Mouse (Mus musculus) testis, postnatal 10 days (tissue): ENCODE results near the gene Megf11.

Experiments used
- DNase-seq: peaks from one replicate; pipeline ENCODE4 v3.0.0; 2021; ENCODE audit warnings: low spot score

Megf11 gene

DNA sequence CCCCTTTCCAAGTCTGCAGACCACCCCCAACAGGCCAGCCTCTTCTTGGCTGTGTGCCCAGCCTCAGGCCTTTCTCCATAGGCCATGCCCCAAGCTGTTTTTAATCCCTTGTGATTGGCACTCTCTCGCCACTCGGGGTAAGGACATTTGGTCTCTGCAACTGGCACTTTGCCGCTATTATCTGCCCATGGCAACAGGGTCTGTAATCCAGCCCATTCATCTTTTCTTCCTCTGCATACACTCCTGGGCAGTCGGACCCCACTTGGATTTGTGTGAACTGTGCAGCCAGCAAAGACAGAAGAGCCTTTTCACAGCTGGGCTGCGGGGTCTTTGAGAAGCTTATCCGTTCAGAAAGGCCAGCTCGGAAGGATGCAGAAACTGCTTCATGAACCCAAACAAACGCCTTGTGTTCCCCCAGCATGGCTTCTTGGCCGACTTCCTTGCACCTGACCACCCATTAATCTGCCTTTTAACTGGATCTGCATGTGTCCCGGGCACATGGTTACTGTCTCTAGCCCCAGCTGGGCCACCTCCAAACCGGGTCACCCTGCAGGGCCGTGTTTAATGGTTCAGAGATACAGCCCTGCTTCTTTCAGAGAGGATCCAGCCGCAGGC lies 220.4 kb downstream of the Megf11 start:
- peak; percentile 52 for DNase-seq

DNA sequence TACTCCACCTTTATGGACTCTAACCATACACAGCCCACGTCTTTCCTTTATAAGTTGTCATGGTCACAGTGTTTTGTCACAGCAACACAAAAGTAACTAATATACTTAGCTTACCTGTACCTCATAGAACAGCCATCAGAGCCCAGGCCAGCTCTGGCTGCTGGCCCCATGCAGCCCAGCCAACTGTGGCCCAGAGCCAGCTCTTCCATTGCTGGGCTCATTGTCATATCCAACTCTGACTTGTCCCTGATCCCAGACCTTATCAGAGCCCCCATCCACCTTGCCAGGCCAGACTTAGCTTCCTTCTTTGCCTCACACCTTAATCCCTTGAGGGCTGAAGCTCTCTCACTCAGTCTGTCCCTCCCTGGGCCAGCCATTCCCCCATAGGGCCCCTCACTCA lies 221.6 kb downstream of the Megf11 start:
- no peak for DNase-seq

DNA sequence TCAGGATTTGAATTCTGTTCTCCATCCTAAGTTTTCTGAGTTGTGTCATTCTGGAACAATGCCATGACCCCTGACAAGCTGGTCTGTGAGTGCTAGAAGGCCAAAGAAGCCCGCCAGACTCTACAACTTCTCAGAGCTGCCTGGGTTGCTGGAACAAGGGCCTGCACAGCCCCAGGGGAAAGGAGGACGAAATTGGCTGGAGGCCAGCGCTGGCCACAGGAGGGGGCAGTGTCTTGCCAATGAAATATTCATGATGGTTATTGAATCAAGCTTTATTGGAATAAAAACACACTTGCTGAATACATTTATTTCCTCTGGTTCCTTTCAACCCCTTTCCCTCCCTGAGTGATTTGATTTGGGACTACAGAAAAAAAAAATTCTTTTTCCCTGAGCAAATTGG lies 224.1 kb downstream of the Megf11 start:
- peak; percentile 57 for DNase-seq

DNA sequence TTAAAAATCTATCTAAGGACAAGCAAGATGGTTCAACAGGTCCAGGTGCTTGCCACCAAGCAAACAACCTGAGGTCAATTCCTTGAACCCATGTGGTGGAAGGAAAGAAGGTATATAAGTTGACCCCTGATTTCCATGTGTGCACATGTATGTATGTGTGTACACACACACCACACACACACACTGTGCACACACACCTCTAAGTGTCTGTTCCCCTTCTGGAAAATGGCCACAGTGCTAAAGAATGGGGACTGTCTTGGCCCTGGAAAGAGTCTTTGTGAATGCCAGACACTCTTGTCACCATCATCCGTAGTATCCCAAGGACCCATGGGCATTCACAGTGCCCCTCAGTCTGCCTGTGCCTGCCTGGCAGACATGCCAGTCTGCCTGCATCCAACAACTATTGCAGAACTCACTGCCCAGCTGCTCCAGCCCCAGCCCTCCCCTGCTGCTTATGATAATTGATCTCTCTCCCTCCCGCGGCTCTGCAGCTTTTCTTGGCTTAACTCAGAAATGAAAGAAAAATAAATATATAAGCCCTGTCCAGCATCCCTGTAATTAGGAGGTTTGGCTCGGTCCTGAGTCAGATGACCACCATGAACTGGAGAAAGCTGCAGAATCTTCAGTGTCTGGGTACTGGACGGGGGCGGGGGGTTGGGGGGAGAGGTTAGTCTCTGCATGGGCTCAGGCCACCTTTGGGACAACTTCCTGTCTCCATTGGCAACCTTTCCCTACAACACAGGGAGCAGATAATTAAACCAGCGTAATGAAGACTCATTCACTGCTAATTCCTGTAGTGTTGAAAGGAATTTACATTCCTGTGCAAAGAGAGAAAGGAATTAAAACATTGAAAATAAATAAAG lies 226.9 kb downstream of the Megf11 start:
- DNase-seq, result no peak

DNA sequence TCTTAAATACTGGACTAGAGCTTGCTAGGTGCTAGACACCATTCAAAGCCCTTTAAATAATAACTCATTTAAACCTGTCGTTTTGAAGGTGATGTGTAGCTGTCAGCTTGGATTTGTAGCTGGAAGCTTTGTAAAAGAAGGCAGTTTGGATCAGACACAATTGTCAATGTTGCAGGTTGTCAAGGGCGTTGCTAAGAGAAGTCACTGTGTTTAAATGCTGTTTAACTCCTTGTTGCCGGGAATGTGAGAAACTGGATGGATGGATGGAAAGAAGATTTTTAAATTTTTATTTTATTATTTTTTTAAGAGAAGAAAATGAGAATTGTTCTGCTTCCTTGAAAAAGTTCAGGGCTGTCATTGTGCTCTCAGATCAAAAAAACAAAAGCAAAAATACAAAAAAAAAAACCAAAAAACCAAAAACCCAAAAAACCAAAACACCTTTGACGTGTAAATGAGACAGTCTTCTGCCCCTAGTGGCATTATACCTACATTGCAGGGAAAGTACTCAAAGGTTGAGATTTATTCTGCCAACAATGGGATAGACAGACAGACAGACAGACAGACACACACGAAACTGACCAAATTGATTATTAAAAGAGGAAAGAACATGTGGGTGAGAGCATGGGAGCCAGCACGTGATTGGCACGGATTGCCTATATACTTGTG lies 227.7 kb downstream of the Megf11 start:
- no peak for DNase-seq

- no peak for DNase-seq
Measured at GRCm38 (mm10) chr9:64617413-64617812, 232.0 kb downstream of the Megf11 start.

- no peak for DNase-seq
Measured at GRCm38 (mm10) chr9:64618433-64618832, 233.0 kb downstream of the Megf11 start.

DNA sequence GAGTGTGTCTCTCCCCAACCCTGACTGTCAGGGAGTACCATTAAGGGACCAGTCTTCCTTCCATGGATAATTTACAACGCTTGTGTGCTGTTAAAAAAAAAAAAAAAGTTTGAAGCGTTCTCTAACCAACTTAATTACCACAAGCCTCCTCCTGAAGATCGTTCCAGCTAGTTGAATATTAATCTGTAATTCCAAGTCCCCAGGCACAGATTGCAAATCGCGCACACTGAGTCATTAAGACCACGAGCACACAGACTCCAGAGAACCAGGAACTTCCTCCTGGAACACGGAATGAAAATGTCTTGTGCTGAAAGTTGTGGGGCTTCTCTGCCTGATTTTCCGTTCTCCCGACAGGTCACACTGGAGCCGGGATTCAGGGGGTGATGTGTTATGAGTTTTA lies 234.0 kb downstream of the Megf11 start:
- DNase-seq, result no peak

GRCm38 (mm10) chr9:64620596-64620995 lies 235.2 kb downstream of the Megf11 start:
- DNase-seq, result no peak

DNA sequence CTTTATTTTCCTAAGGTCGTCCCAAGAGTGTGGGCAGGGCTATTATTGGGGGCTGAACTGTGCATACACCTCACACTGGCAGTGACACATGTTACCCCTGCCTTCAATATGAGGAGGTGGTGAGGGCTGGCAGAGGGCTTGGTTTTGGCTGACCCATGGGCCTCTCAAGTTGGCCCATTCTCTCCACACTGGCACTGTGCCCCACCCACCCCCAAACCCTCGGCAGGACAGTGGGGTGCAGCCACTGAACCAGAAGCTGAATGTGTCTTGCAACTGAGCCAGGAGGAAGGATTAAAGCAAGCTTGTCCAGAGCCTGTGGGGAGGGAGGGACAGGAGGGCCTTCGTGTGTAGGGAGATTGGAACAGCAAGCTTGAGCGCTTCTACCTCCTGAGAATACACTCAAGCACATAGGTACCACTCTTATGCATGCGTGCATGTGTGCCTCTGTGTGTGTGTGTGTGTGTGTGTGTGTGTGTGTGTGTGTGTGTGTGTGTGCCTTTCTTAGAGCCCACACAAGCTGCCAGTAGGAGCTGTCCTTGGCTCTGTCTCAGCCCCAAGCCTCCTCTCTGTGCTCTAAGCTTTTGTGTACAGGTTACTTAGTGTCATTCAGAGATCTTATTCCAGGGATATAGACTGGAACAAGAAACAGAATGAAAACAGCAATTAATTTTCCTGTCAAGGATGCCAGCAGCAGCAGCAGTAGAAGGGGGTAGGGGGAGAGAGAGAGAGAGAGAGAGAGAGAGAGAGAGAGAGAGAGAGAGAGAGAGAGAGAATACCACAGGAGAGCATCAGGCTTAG lies 236.3 kb downstream of the Megf11 start:
- no peak for DNase-seq

DNA sequence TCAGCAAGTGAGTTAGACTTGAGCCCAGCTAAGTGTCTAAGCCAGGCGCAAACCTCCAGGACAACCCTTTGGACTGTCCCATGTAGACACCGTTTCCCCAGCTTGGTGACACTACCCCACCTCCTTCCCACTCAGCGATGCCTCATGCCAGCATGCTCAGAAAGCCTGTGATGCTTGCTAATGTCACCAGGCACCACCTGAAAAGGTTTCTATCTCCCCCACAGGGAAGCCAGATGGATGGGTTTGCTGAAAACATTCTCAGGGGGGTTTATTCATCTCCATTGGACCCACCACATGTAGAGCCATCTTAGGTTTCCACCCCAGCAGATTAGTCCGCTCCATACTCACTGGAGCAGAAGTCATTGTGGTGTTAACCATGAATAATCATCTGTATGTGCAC lies 237.9 kb downstream of the Megf11 start:
- DNase-seq, result no peak

- peak; percentile 71 for DNase-seq
Measured at GRCm38 (mm10) chr9:64624536-64624935, 239.1 kb downstream of the Megf11 start.

- no peak for DNase-seq
Measured at GRCm38 (mm10) chr9:64629802-64630201, 244.4 kb downstream of the Megf11 start.

DNA sequence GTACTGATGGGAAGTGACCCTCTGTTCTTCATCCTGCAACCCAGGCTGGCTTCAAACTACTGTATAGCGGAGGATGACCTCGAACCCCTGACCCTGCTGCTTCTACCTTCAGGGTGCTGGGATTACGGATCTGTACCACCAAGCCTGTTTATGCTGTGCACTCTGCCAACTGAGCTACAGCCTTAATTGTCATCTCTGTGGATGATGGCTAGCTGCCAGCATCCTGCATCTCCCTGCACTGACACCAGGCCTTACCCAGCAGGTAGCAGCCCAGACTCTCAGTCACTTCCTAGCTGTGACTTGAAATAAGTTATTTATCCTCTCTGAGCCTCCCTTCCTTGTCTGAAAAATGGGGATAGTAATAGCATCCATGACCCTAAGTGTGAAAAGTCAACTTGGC lies 247.7 kb downstream of the Megf11 start:
- DNase-seq, result no peak

- DNase-seq, result no peak
Measured at GRCm38 (mm10) chr9:64636111-64636510, 250.7 kb downstream of the Megf11 start.

- no peak for DNase-seq
Measured at GRCm38 (mm10) chr9:64636961-64637360, 251.5 kb downstream of the Megf11 start.

DNA sequence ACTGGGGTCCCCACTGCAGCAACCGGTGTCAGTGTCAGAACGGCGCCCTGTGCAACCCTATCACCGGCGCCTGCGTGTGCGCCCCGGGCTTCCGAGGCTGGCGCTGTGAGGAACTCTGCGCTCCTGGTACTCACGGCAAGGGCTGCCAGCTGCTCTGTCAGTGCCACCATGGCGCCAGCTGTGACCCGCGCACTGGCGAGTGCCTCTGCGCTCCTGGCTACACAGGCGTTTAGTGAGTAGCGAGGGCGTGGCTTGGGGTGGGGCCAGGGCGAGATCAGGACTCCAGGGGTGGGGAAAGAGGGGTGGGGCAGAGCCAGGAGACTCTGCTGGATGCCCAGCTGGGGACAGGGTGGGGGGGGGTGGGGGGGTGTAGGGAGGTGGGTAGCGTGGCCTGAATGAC lies 252.8 kb downstream of the Megf11 start:
- DNase-seq, result peak; percentile 57

GRCm38 (mm10) chr9:64639664-64640063 lies 254.2 kb downstream of the Megf11 start:
- no peak for DNase-seq

- no peak for DNase-seq
Measured at GRCm38 (mm10) chr9:64644129-64644528, 258.7 kb downstream of the Megf11 start.

DNA sequence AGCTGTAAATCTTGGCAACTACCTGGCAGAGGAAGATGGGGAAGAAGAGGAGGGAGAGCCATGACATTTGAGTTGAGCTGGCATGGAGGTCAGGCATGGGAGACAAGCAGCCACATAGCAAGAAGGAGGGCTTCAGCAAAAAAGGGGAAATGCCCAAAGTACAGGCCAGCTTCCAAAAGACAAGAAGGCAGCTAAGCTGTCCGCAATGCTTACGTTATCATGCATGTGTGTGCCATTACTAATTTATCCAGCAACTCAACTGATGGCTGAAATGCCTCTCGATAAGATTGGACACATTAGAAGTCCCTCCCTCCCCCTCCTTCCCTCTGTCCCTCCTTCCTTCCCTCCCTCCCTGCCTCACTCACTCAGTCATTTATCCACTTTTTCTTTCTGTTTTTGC lies 260.0 kb downstream of the Megf11 start:
- no peak for DNase-seq

- DNase-seq, result no peak
Measured at GRCm38 (mm10) chr9:64649393-64649792, 264.0 kb downstream of the Megf11 start.

- DNase-seq, result no peak
Measured at GRCm38 (mm10) chr9:64649892-64650291, 264.5 kb downstream of the Megf11 start.
